Mouse (Mus musculus) stomach, postnatal 0 days (tissue): ENCODE measurements at regions not wholly inside any gene's neighbourhood (a gene's known extent, or its start where the extent isn't known, plus 50 kb on each side); places are given as distances from the start of the nearest gene placed in this dataset.

Experiments used
- CTCF ChIP-seq: IDR thresholded peaks from 2 replicates; pipeline ENCODE4 v1.5.1; 2016; ENCODE audit warnings: antibody characterized with exemption, low read depth, mild to moderate bottlenecking, moderate library complexity
- EP300 ChIP-seq: optimal IDR thresholded peaks from 2 replicates; pipeline ENCODE3; 2016; ENCODE audit warnings: antibody characterized with exemption

GRCm38 (mm10) chr7:34555196-34555595 is 101.3 kb downstream of the Kctd15 start:
- TF ChIP-seq CTCF (no peak), EP300 (no peak)
